Mouse (Mus musculus) intestine, embryonic 14.5 days (tissue): ENCODE data around the gene Irf4. TPM values are rescaled to one million over a fixed set of nuclear protein-coding genes. Genes with fewer than 3 reads are reported as not detected.

Source experiments
- ATAC-seq: fragments of 200-750 bp; cut with Nextera tagmentation; replicated peaks from 2 replicates; pipeline ENCODE4 v1.8.0; 2017; ENCODE audit warnings: low read depth, moderate number of reproducible peaks, moderate TSS enrichment, moderate library complexity; ENCODE audit not compliant: low FRiP score, low TSS enrichment
- DNase-seq: peaks from one replicate; pipeline ENCODE4 v3.0.0-alpha.2; 2018; ENCODE audit warnings: low spot score
- H3K27ac ChIP-seq: fragments of 300-500 bp; sonication (generic); 2 replicates; pipeline ENCODE4 v1.5.1; 2014; ENCODE audit warnings: low read depth, mild to moderate bottlenecking, control low read depth
- H3K27me3 ChIP-seq: fragments of 300-500 bp; sonication (generic); replicated peaks from 2 replicates; pipeline ENCODE4 v1.6.1; 2014; ENCODE audit warnings: low read length, control low read depth; ENCODE audit not compliant: control insufficient read depth, insufficient read depth
- H3K36me3 ChIP-seq: fragments of 300-500 bp; sonication (generic); 2 replicates; pipeline ENCODE4 v1.6.1; 2014; ENCODE audit warnings: low read length, control low read depth; ENCODE audit not compliant: control insufficient read depth, insufficient read depth
- H3K4me1 ChIP-seq: fragments of 300-500 bp; sonication (generic); replicated peaks from 2 replicates; pipeline ENCODE4 v1.6.1; 2014; ENCODE audit warnings: low read length, control low read depth, mixed read lengths; ENCODE audit not compliant: control insufficient read depth, insufficient read depth
- H3K4me2 ChIP-seq: fragments of 300-500 bp; sonication (generic); 2 replicates; pipeline ENCODE4 v1.6.1; 2014; ENCODE audit warnings: low read length
- H3K4me3 ChIP-seq: fragments of 300-500 bp; sonication (generic); 2 replicates; pipeline ENCODE4 v1.5.1; 2014; ENCODE audit warnings: low read depth, low read length, control low read depth, mixed read lengths
- H3K9ac ChIP-seq: fragments of 300-500 bp; sonication (generic); 2 replicates; pipeline ENCODE4 v1.6.1; 2014; ENCODE audit warnings: mild to moderate bottlenecking, low read length
- H3K9me3 ChIP-seq: fragments of 300-500 bp; sonication (generic); 2 replicates; pipeline ENCODE4 v1.6.1; 2016; ENCODE audit warnings: low read length, control low read depth; ENCODE audit not compliant: control insufficient read depth
- WGBS: fragments of 180-500 bp; shearing (Covaris S2); extraction: QIAGEN DNeasy Blood & Tissue Kit; methylation state at CpG from one replicate; pipeline ENCODE4 v1.1.7; 2014; 5-methylcytosine and 5-hydroxymethylcytosine counted together
- polyA plus RNA-seq: library from polyadenylated mRNA; unstranded; fragments of >200 nt; fragmentation: Nextera tagmentation; extraction: Ambion mirVana; gene quantifications from 2 replicates; pipeline ENCODE4 v1.2.1, GENCODE M21; 2014

The Irf4 gene
- polyA plus RNA-seq, 1 experiment from 2014 or later = 0.04 TPM

- Histone ChIP-seq H3K36me3 (no peaks in the 10 kb centered on the region), H3K27ac (no peak overlapping the region), H3K9me3 (no peaks in the 10 kb centered on the region), H3K27me3 (no peaks in the 10 kb centered on the region), H3K9ac (no peak overlapping the region), H3K4me2 (no peak overlapping the region), H3K4me3 (no peak overlapping the region), H3K4me1 (no peaks in the 10 kb centered on the region)
- DNase-seq (peak; percentile 38), ATAC-seq (no peak)
- WGBS = 63% methylated on average over 9 of the region's 9 CpGs
Measured at GRCm38 (mm10) chr13:30792308-30792707, 43.3 kb downstream of the Irf4 start.

DNA sequence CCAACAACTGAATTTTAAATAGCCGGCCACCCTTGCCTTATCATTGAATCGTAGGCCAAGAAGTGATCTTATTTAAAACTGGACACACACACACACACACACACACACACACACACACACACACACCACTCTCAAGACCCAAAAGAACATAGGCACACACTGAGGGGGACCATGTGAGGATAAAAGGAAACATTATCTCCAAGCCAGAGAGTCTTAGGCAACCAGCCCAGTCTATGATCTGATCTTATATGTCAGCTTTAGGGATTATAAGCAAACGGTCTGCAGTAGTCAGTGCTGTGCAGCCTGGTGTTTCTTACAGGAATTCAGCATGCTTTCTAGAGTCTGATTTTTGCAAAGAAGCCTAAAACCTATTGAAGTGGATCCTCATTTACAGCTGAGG, 43.7 kb downstream of the Irf4 start:
- no peaks in the 10 kb centered on the region for H3K4me1 ChIP-seq
- DNase-seq (no peak), ATAC-seq (no peak)
- no peaks in the 10 kb centered on the region for H3K36me3 ChIP-seq
- H3K9me3 ChIP-seq = no peaks in the 10 kb centered on the region
- no peak overlapping the region for H3K9ac ChIP-seq
- H3K27ac ChIP-seq = no peak overlapping the region
- H3K27me3 ChIP-seq = no peaks in the 10 kb centered on the region
- 66% methylated on average over 3 of the region's 3 CpGs for WGBS
- no peak overlapping the region for H3K4me3 ChIP-seq
- no peak overlapping the region for H3K4me2 ChIP-seq

DNA sequence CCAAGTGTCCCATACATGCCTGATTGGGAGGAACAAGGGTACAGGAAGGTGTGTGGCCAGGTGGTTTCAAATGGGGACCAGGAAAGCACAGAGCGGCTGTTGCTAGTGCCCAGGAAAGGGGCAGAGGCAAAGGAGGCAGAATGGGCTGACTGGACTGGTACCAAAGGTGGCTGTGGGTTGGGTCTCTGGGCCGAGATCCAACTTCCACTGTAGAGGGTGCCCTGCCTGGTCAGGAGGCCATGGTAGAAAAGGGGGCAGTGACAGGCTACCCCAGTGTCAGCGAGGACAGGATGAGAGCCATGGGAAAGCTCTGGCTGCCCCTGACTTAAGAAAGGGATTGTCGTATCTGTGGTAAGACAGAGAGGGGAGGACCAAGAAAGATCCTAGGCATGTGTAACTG, 44.2 kb downstream of the Irf4 start:
- ATAC-seq = no peak
- Histone ChIP-seq H3K4me1 (no peaks in the 10 kb centered on the region), H3K4me2 (no peak overlapping the region), H3K27ac (no peak overlapping the region), H3K36me3 (no peaks in the 10 kb centered on the region), H3K9me3 (no peaks in the 10 kb centered on the region), H3K27me3 (no peaks in the 10 kb centered on the region), H3K4me3 (no peak overlapping the region), H3K9ac (no peak overlapping the region)
- 91% methylated on average over 4 of the region's 4 CpGs for WGBS
- DNase-seq = peak; percentile 21

GRCm38 (mm10) chr13:30793616-30794015, 44.6 kb downstream of the Irf4 start:
- ATAC-seq = no peak
- 79% methylated on average over 5 of the region's 5 CpGs for WGBS
- H3K4me3 ChIP-seq = no peak overlapping the region

DNA sequence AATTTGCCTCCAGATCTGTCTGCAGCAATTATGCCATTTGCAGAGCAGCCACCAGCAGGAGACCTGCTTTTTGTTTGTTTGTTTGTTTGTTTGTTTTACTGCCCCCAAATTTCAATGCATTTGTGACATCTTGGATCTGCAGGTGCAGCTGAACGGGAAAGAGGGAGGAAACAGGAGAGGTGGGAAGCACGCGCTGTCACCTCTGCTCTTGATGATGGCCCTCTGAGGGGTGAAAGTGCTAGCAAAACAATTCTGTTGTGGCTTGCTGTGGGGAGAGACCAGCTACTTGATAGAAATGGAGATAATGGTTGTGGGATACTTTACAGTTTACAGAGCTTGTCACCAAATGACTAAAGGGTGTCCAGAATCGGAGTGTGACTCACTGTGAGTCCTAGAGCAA, 46.9 kb downstream of the Irf4 start:
- H3K27ac ChIP-seq = no peak overlapping the region
- no peak overlapping the region for H3K4me3 ChIP-seq
- H3K27me3 ChIP-seq = no peaks in the 10 kb centered on the region
- no peak overlapping the region for H3K9ac ChIP-seq
- DNase-seq (peak; percentile 20), ATAC-seq (no peak)
- 81% methylated on average over 4 of the region's 4 CpGs for WGBS
- no peak overlapping the region for H3K4me2 ChIP-seq
- H3K9me3 ChIP-seq = no peaks in the 10 kb centered on the region
- H3K4me1 ChIP-seq = no peaks in the 10 kb centered on the region
- no peaks in the 10 kb centered on the region for H3K36me3 ChIP-seq

More at GRCm38 (mm10) chr13:30793616-30794015, 44.6 kb downstream of the Irf4 start:
- H3K36me3 ChIP-seq = no peaks in the 10 kb centered on the region
- DNase-seq = peak; percentile 23
- no peak overlapping the region for H3K9ac ChIP-seq
- no peaks in the 10 kb centered on the region for H3K9me3 ChIP-seq
- H3K27me3 ChIP-seq = no peaks in the 10 kb centered on the region
- H3K27ac ChIP-seq = no peak overlapping the region
- no peaks in the 10 kb centered on the region for H3K4me1 ChIP-seq
- no peak overlapping the region for H3K4me2 ChIP-seq

- ATAC-seq = no peak
- Histone ChIP-seq H3K36me3 (no peaks in the 10 kb centered on the region), H3K4me1 (no peaks in the 10 kb centered on the region), H3K27ac (no peak overlapping the region), H3K9ac (no peak overlapping the region), H3K4me2 (no peak overlapping the region), H3K4me3 (no peak overlapping the region), H3K27me3 (no peaks in the 10 kb centered on the region), H3K9me3 (no peaks in the 10 kb centered on the region)
- DNase-seq = no peak
- WGBS = 85% methylated on average over 4 of the region's 4 CpGs
Measured at GRCm38 (mm10) chr13:30801886-30802285, 52.9 kb downstream of the Irf4 start.

DNA sequence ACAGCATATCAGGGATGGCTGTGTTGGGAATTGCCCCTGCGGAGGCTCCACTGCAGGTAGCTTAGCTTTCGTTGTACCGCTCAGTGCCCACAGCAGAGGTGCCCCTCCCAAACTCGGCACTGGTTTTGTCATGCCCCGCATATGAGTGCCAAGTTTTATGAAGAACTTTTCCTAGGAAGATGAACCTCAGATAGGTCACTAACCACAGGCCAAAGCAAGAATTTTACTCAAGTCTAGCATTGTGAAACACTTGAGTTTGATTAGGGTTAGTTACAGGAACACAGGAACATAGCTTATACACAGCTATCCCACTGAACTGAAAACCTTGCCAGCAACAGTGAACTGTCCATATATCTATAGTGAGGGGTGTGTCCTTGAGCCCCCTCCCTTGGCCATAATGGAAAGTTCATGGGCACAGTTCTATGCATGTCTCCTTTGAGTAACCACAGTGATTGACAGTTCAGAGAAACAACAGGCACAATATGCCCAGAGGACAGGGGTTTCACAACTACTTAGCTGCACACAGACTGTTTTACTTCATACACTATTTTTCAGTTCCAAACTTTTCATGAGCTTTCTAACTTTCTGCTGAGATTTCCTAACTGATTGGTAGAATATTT, 53.4 kb downstream of the Irf4 start:
- H3K27ac ChIP-seq = no peak overlapping the region
- H3K4me1 ChIP-seq = no peaks in the 10 kb centered on the region
- no peak overlapping the region for H3K4me2 ChIP-seq
- DNase-seq = no peak
- H3K4me3 ChIP-seq = no peak overlapping the region
- H3K27me3 ChIP-seq = no peaks in the 10 kb centered on the region
- WGBS = 91% methylated on average over 5 of the region's 5 CpGs
- H3K36me3 ChIP-seq = no peaks in the 10 kb centered on the region
- ATAC-seq = no peak
- H3K9me3 ChIP-seq = no peaks in the 10 kb centered on the region
- no peak overlapping the region for H3K9ac ChIP-seq

DNA sequence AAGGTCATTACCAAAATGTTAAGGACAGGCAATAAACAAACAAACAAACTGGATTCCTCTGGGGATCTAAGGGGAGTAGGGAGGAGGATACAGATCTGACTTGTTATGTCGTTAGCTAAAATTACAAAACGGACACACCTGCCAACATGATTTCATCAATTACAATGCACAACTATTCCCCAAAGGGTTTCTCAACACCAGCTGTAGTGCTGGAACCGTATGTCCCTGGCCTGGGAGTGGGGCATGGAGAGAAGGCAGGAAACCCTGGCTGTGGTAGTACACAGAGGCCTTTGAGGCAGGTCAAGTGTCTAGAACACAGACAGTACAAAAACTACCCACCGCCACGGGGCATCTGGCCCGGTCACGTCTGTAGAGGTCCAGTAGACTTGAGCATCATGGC, 60.2 kb downstream of the Irf4 start:
- H3K9ac ChIP-seq = no peak overlapping the region
- H3K36me3 ChIP-seq = no peaks in the 10 kb centered on the region
- H3K4me2 ChIP-seq = no peak overlapping the region
- 92% methylated on average over 7 of the region's 7 CpGs for WGBS
- H3K9me3 ChIP-seq = no peaks in the 10 kb centered on the region
- no peak overlapping the region for H3K27ac ChIP-seq
- ATAC-seq (no peak), DNase-seq (no peak)
- no peaks in the 10 kb centered on the region for H3K27me3 ChIP-seq
- H3K4me3 ChIP-seq = no peak overlapping the region
- no peaks in the 10 kb centered on the region for H3K4me1 ChIP-seq

- no peak overlapping the region for H3K4me2 ChIP-seq
- no peaks in the 10 kb centered on the region for H3K27me3 ChIP-seq
- H3K27ac ChIP-seq = no peak overlapping the region
- H3K36me3 ChIP-seq = peaks cover 11% of the 10 kb centered on the region; the same call in 1 of the 2 replicates
- DNase-seq (no peak), ATAC-seq (no peak)
- H3K9me3 ChIP-seq = no peaks in the 10 kb centered on the region
- 90% methylated on average over 5 of the region's 5 CpGs for WGBS
- H3K4me3 ChIP-seq = no peak overlapping the region
- no peak overlapping the region for H3K9ac ChIP-seq
- no peaks in the 10 kb centered on the region for H3K4me1 ChIP-seq
Measured at GRCm38 (mm10) chr13:30813464-30813863, 64.4 kb downstream of the Irf4 start.
